Mouse (Mus musculus): Measurements from ENCODE around the gene Fgf3. TPM values are rescaled to one million over a fixed set of nuclear protein-coding genes. Genes with fewer than 3 reads are reported as not detected.

Gene Fgf3
- total and polyA plus RNA-seq, 3 experiments: not detected

DNA sequence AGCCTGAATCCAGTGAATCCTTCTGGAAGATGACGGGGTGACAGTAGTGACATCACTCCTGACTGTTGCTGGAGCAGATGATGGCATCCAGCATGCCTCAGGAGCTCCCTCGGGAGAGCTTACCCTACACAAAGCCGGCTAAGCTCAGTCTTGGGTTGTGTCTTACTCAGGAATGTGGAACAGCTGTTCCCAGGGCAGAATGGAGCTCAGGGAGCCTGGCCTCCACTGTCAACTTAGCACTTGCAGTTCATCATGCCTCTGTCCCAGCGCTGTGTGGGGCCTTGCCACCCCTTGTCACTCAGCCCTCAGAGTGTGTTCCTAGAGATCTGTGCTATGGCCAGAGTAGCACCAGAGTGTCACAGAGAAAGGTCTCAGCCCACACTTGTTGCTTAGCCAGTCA lies 26.4 kb upstream of the Fgf3 start:
- dilution Hi-C loops (cut with MboI; ENCODE audit: extremely low pct_ligation_motif_present, extremely low pct_unique_long_range_greater_than_20kb, low sequenced_read_pairs) (no loop called here), in situ Hi-C loops (cut with MboI; ENCODE audit: low pct_ligation_motif_present, low pct_unique_long_range_greater_than_20kb, low sequenced_read_pairs) (no loop called here)
- DNase-seq (ENCODE audit: extremely low read depth): no peak
- no peak overlapping the region for H3K27ac ChIP-seq (ENCODE audit: insufficient read depth, low read depth)
- H3K4me3 ChIP-seq (replicated peaks in 1 of 3; ENCODE audit: low read depth in 2 of 3, low read length in 2 of 3, poor library complexity in 1 of 3): no peak overlapping the region
- no peak for TF ChIP-seq ZKSCAN1 (IDR thresholded peaks at IDR 0.05; ENCODE audit: borderline replicate concordance, low read depth, low read length)
- TF ChIP-seq UBTF (IDR thresholded peaks at IDR 0.05; ENCODE audit: low read depth, low read length): no peak
- TF ChIP-seq USF1 (IDR thresholded peaks at IDR 0.05; ENCODE audit: low read depth, low read length): no peak
- no peak for TF ChIP-seq CHD1 (IDR thresholded peaks at IDR 0.05; ENCODE audit: low read depth, low read length)
- no peak for TF ChIP-seq EP300 (IDR thresholded peaks at IDR 0.05; ENCODE audit: low read length)
- no peak for TF ChIP-seq POLR2A (IDR thresholded peaks at IDR 0.05; ENCODE audit: low read depth, low read length)
- TF ChIP-seq MYC (IDR thresholded peaks at IDR 0.05; ENCODE audit: low read depth, low read length): no peak
- no peak for TF ChIP-seq USF2 (conservative IDR thresholded peaks at IDR 0.05; ENCODE audit: low read depth, low read length)
- TF ChIP-seq GABPA (IDR thresholded peaks at IDR 0.05; ENCODE audit: insufficient replicate concordance, low read depth, low read length): no peak
- TF ChIP-seq PAX5 (IDR thresholded peaks at IDR 0.05; ENCODE audit: low read length): no peak
- no peak for TF ChIP-seq BHLHE40 (IDR thresholded peaks at IDR 0.05; ENCODE audit: low read depth, low read length)
- no peak for TF ChIP-seq MXI1 (IDR thresholded peaks at IDR 0.05; ENCODE audit: low read depth, low read length)
- no peak for TF ChIP-seq ELF1 (IDR thresholded peaks at IDR 0.05; ENCODE audit: low read depth, low read length)
- no peak for TF ChIP-seq MAX (IDR thresholded peaks at IDR 0.05; ENCODE audit: low read length)
- no peak for TF ChIP-seq SIN3A (IDR thresholded peaks at IDR 0.05; ENCODE audit: low read length)
- TF ChIP-seq TCF12 (IDR thresholded peaks at IDR 0.05; ENCODE audit: low read depth, low read length): no peak
- no peak for TF ChIP-seq MAFK (IDR thresholded peaks at IDR 0.05; ENCODE audit: insufficient replicate concordance, low read length)
- no peaks in the 10 kb centered on the region for H3K36me3 ChIP-seq (replicated peaks in 1 of 2; ENCODE audit: control insufficient read depth in 1 of 2, insufficient read depth in 1 of 2, low read length in 1 of 2)
- no peaks in the 10 kb centered on the region for H3K79me2 ChIP-seq (replicated peaks; ENCODE audit: control insufficient read depth, extremely low read depth, insufficient read depth, poor library complexity, severe bottlenecking)
- no peaks in the 10 kb centered on the region for H3K9me3 ChIP-seq (replicated peaks; ENCODE audit: low read length)
- no peak overlapping the region for H3K9ac ChIP-seq (ENCODE audit: insufficient read depth, low read depth)
- H3K27me3 ChIP-seq (replicated peaks): peaks cover 91% of the 10 kb centered on the region
- no peaks in the 10 kb centered on the region for H3K4me1 ChIP-seq (ENCODE audit: control insufficient read depth in 1 of 2, insufficient read depth in 2 of 2)
- no peak overlapping the region for H3K4me2 ChIP-seq (ENCODE audit: insufficient read depth, low read depth, poor library complexity, severe bottlenecking)

DNA sequence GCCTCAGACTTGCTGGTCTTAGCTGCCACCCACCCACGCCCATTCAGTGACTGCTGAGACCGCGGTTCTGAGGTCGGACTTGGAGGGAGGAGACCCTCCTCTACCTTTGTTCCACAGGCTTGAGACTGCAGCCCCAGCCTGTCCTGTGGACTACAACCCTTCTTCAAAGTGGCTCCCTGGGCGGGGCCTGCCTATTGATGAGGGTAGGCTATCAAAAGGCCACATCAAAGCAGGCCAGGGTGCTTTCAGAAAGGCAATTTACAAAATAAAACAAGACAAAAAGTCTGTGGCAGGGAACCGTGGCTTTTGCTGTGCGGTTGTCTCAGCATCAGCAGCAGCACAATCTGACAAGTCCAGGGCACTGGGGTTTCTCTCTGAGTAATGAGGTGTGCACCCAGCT lies 16.0 kb upstream of the Fgf3 start:
- Histone ChIP-seq H3K4me3 (replicated peaks in 1 of 3; ENCODE audit: low read depth in 2 of 3, low read length in 2 of 3, poor library complexity in 1 of 3) (no peak overlapping the region), H3K27ac (ENCODE audit: insufficient read depth, low read depth) (no peak overlapping the region), H3K36me3 (replicated peaks in 1 of 2; ENCODE audit: control insufficient read depth in 1 of 2, insufficient read depth in 1 of 2, low read length in 1 of 2) (no peaks in the 10 kb centered on the region), H3K4me1 (ENCODE audit: control insufficient read depth in 1 of 2, insufficient read depth in 2 of 2) (no peaks in the 10 kb centered on the region), H3K9ac (ENCODE audit: insufficient read depth, low read depth) (no peak overlapping the region), H3K27me3 (replicated peaks) (peaks cover 91% of the 10 kb centered on the region), H3K9me3 (replicated peaks; ENCODE audit: low read length) (no peaks in the 10 kb centered on the region), H3K4me2 (ENCODE audit: insufficient read depth, low read depth, poor library complexity, severe bottlenecking) (no peak overlapping the region), H3K79me2 (replicated peaks; ENCODE audit: control insufficient read depth, extremely low read depth, insufficient read depth, poor library complexity, severe bottlenecking) (no peaks in the 10 kb centered on the region)
- dilution Hi-C loops (cut with MboI; ENCODE audit: extremely low pct_ligation_motif_present, extremely low pct_unique_long_range_greater_than_20kb, low sequenced_read_pairs) (no loop called here), in situ Hi-C loops (cut with MboI; ENCODE audit: low pct_ligation_motif_present, low pct_unique_long_range_greater_than_20kb, low sequenced_read_pairs) (no loop called here)
- no peak for DNase-seq (ENCODE audit: extremely low read depth)
- TF ChIP-seq IRF4 (IDR thresholded peaks at IDR 0.05; ENCODE audit: low read depth, low read length) (no peak), MYC (IDR thresholded peaks at IDR 0.05; ENCODE audit: low read depth, low read length) (no peak), TBP (conservative IDR thresholded peaks at IDR 0.05; ENCODE audit: low read depth, low read length) (no peak), TCF12 (IDR thresholded peaks at IDR 0.05; ENCODE audit: low read depth, low read length) (no peak)
